Mouse (Mus musculus) CH12.LX (cell line): ENCODE data around the gene Mfsd2b. TPM values are rescaled to one million over a fixed set of nuclear protein-coding genes. Genes with fewer than 3 reads are reported as not detected.

Experiments used
- DNase-seq: peaks from one replicate; pipeline ENCODE4 v3.0.0-alpha.2; 2013; ENCODE audit errors: extremely low read depth
- H3K27ac ChIP-seq: 2 replicates; pipeline ENCODE4 v1.5.1; 2012; ENCODE audit warnings: low read depth, mild to moderate bottlenecking, control low read depth, moderate library complexity; ENCODE audit not compliant: insufficient read depth
- H3K27me3 ChIP-seq: replicated peaks from 2 replicates; pipeline ENCODE3; 2012; ENCODE audit warnings: inconsistent platforms
- H3K36me3 ChIP-seq, 2 experiments: replicated peaks in 1 of 2; 2 replicates each; pipeline versions ENCODE3 to v1.6.1; 2012; ENCODE audit warnings: inconsistent platforms in 1 of 2, low read length in 1 of 2, mild to moderate bottlenecking in 1 of 2, mixed read lengths in 1 of 2, moderate library complexity in 1 of 2; ENCODE audit not compliant: control insufficient read depth in 1 of 2, insufficient read depth in 1 of 2
- H3K4me1 ChIP-seq, 2 experiments: 2 replicates each; pipeline ENCODE4 v1.6.1; 2012; ENCODE audit warnings: inconsistent platforms in 1 of 2, moderate library complexity in 1 of 2; ENCODE audit not compliant: insufficient read depth in 2 of 2, control insufficient read depth in 1 of 2
- H3K4me2 ChIP-seq: 2 replicates; pipeline ENCODE4 v1.6.1; 2012; ENCODE audit warnings: low read depth, mild to moderate bottlenecking, control low read depth; ENCODE audit not compliant: poor library complexity, insufficient read depth, severe bottlenecking
- H3K4me3 ChIP-seq, 3 experiments: fragments of 150-350 bp in 1 of 3; sonication (generic) in 1 of 3; replicated peaks in 1 of 3; 2 replicates each; pipeline versions ENCODE3 to v1.5.1; 2011 to 2012; ENCODE audit warnings: low read depth in 2 of 3, low read length in 2 of 3, mild to moderate bottlenecking in 2 of 3, moderate library complexity in 2 of 3, control low read depth in 1 of 3, improper control_type of control experiment in 1 of 3, inconsistent platforms in 1 of 3, mixed read lengths in 1 of 3; ENCODE audit not compliant: poor library complexity in 1 of 3
- H3K79me2 ChIP-seq: replicated peaks from 2 replicates; pipeline ENCODE4 v1.6.1; 2012; ENCODE audit warnings: mild to moderate bottlenecking, moderate library complexity; ENCODE audit not compliant: control insufficient read depth, poor library complexity, insufficient read depth, severe bottlenecking; ENCODE audit errors: extremely low read depth
- H3K9ac ChIP-seq: 2 replicates; pipeline ENCODE4 v1.6.1; 2012; ENCODE audit warnings: low read depth, mild to moderate bottlenecking, control low read depth, moderate library complexity; ENCODE audit not compliant: insufficient read depth
- H3K9me3 ChIP-seq: replicated peaks from 2 replicates; pipeline ENCODE3; 2012; ENCODE audit warnings: low read length, inconsistent platforms, mixed read lengths
- CHD2 ChIP-seq: IDR thresholded peaks from 2 replicates; pipeline ENCODE4 v1.6.1; 2011; ENCODE audit warnings: low read length, improper control_type of control experiment
- MAX ChIP-seq: IDR thresholded peaks from 2 replicates; pipeline ENCODE4 v1.6.1; 2011; ENCODE audit warnings: low read length, improper control_type of control experiment
- MYC ChIP-seq: IDR thresholded peaks from 2 replicates; pipeline ENCODE4 v1.6.1; 2011; ENCODE audit warnings: low read depth, mild to moderate bottlenecking, improper control_type of control experiment, low read length
- PAX5 ChIP-seq: IDR thresholded peaks from 2 replicates; pipeline ENCODE4 v1.6.1; 2012; ENCODE audit warnings: low read length, inconsistent platforms, mixed read lengths
- TBP ChIP-seq: conservative IDR thresholded peaks from 2 replicates; pipeline ENCODE4 v1.6.1; 2011; ENCODE audit warnings: low read depth, low read length, improper control_type of control experiment
- TCF12 ChIP-seq: IDR thresholded peaks from 2 replicates; pipeline ENCODE4 v1.6.1; 2014; ENCODE audit warnings: low read depth, mild to moderate bottlenecking, inconsistent platforms, low read length, improper control_type of control experiment
- USF1 ChIP-seq: IDR thresholded peaks from 2 replicates; pipeline ENCODE4 v1.6.1; 2014; ENCODE audit warnings: low read depth, mild to moderate bottlenecking, inconsistent platforms, low read length, improper control_type of control experiment
- dilution Hi-C: fragments of 300-500 bp; cut with MboI; formaldehyde crosslinking; loops from 2 replicates; pipeline ENCODE4 v1.14.3; 2020; ENCODE audit warnings: low sequenced_read_pairs; ENCODE audit not compliant: extremely low pct_unique_long_range_greater_than_20kb, extremely low pct_ligation_motif_present
- in situ Hi-C: fragments of 300-500 bp; cut with MboI; formaldehyde crosslinking; loops from 3 replicates; pipeline ENCODE4 v1.14.3; 2019; ENCODE audit warnings: low sequenced_read_pairs, low pct_ligation_motif_present, low pct_unique_long_range_greater_than_20kb, mixed read lengths
- polyA plus RNA-seq: library from polyadenylated mRNA; unstranded; fragments of >175 nt; gene quantifications from 2 replicates; pipeline ENCODE4 v1.2.1, GENCODE M21; 2012; ENCODE audit warnings: low read depth; ENCODE audit not compliant: insufficient read length
- total RNA-seq, 2 experiments: library from RNA; depleted of rRNA; stranded (reverse); fragments of 300-350 nt in 1 of 2; fragments of >200 nt in 1 of 2; gene quantifications; 2 replicates each; pipeline ENCODE4 v1.2.3; 2012 to 2014

Mfsd2b gene
- total and polyA plus RNA-seq, 3 experiments: 0.05 to 0.49 (median 0.21) TPM

DNA sequence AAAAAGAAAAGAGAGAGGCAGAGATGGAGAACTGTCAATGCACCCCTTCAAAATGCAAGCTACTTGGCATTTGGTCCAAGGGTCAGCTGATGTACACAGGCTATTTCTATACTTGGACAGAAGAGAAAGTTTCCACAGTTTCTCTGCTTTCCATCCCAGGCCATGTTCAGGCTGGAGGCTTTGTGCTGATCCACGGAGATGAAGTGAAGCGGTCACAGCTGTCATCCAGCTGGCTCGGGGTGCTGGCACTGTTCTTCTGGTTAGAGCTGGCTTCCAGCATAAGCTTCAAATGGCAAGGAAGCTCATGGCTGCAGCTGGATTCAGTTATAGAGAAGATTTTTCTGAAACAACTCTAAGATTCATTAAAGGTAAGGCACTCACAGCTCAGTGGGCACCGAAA, 60.5 kb downstream of the Mfsd2b start:
- dilution Hi-C loops: no loop called here
- DNase-seq: no peak
- no peak overlapping the region for H3K9ac ChIP-seq
- H3K27me3 ChIP-seq: peaks cover 2% of the 10 kb centered on the region
- in situ Hi-C loops: no loop called here
- no peaks in the 10 kb centered on the region for H3K36me3 ChIP-seq
- H3K79me2 ChIP-seq: peaks cover 10% of the 10 kb centered on the region
- TF ChIP-seq CHD2: no peak
- no peak for TF ChIP-seq PAX5
- TF ChIP-seq MYC: no peak
- TF ChIP-seq MAX: no peak
- TF ChIP-seq USF1: no peak
- no peak for TF ChIP-seq TCF12
- no peak for TF ChIP-seq TBP
- no peak overlapping the region for H3K4me2 ChIP-seq
- H3K4me1 ChIP-seq: peaks cover 0 to 8% of the 10 kb centered on the region in 2 experiments; a peak in 2 of 4 replicates
- no peak overlapping the region for H3K27ac ChIP-seq
- no peaks in the 10 kb centered on the region for H3K9me3 ChIP-seq
- no peak overlapping the region for H3K4me3 ChIP-seq

Other genes with a start within 250 kb of the Mfsd2b start
- gene Fam228a, start 135.9 kb downstream of the Mfsd2b start, total RNA-seq (2012; rRNA removed): not detected in 2 replicates
- not detected in 2 replicates for gene Fam228a, start 135.9 kb downstream of the Mfsd2b start, total RNA-seq (2014; rRNA removed)
- gene Fam228a, start 135.9 kb downstream of the Mfsd2b start, polyA plus RNA-seq: not detected in 2 replicates
- gene Pfn4, start 105.3 kb downstream of the Mfsd2b start, total RNA-seq (2012; rRNA removed): not detected in 2 replicates
- not detected in 2 replicates for gene Pfn4, start 105.3 kb downstream of the Mfsd2b start, total RNA-seq (2014; rRNA removed)
- gene Pfn4, start 105.3 kb downstream of the Mfsd2b start, polyA plus RNA-seq: not detected in 2 replicates
- 0.13 TPM in 1 of 2 replicates, not detected in the other for gene Fam228b, start 105.1 kb downstream of the Mfsd2b start, total RNA-seq (2012; rRNA removed)
- not detected in 2 replicates for gene Fam228b, start 105.1 kb downstream of the Mfsd2b start, total RNA-seq (2014; rRNA removed)
- gene Fam228b, start 105.1 kb downstream of the Mfsd2b start, polyA plus RNA-seq: not detected in 2 replicates
- gene Sf3b6, start 56.8 kb downstream of the Mfsd2b start, total RNA-seq (2012; rRNA removed): 109 and 135 TPM in 2 replicates
- 346 and 388 TPM in 2 replicates for gene Sf3b6, start 56.8 kb downstream of the Mfsd2b start, total RNA-seq (2014; rRNA removed)
- gene Sf3b6, start 56.8 kb downstream of the Mfsd2b start, polyA plus RNA-seq: 151 and 191 TPM in 2 replicates
- gene Fkbp1b, start 32.8 kb downstream of the Mfsd2b start, total RNA-seq (2012; rRNA removed): 0.38 and 0.42 TPM in 2 replicates
- not detected in 2 replicates for gene Fkbp1b, start 32.8 kb downstream of the Mfsd2b start, total RNA-seq (2014; rRNA removed)
- not detected in 2 replicates for gene Fkbp1b, start 32.8 kb downstream of the Mfsd2b start, polyA plus RNA-seq
- gene Wdcp, start 31.1 kb downstream of the Mfsd2b start, total RNA-seq (2012; rRNA removed): 18.9 and 21.7 TPM in 2 replicates
- gene Wdcp, start 31.1 kb downstream of the Mfsd2b start, total RNA-seq (2014; rRNA removed): 31.3 and 32.1 TPM in 2 replicates
- gene Wdcp, start 31.1 kb downstream of the Mfsd2b start, polyA plus RNA-seq: 8.9 and 9.3 TPM in 2 replicates
- 15.2 and 19.5 TPM in 2 replicates for gene Ubxn2a, start 33.3 kb upstream of the Mfsd2b start, total RNA-seq (2012; rRNA removed)
- gene Ubxn2a, start 33.3 kb upstream of the Mfsd2b start, total RNA-seq (2014; rRNA removed): 25.4 and 28.5 TPM in 2 replicates
- 20.8 and 23.5 TPM in 2 replicates for gene Ubxn2a, start 33.3 kb upstream of the Mfsd2b start, polyA plus RNA-seq
- 6.5 and 7.3 TPM in 2 replicates for gene Atad2b, start 43.0 kb upstream of the Mfsd2b start, total RNA-seq (2012; rRNA removed)
- 6.9 and 7.6 TPM in 2 replicates for gene Atad2b, start 43.0 kb upstream of the Mfsd2b start, total RNA-seq (2014; rRNA removed)
- 8.6 and 10.3 TPM in 2 replicates for gene Atad2b, start 43.0 kb upstream of the Mfsd2b start, polyA plus RNA-seq